Mouse (Mus musculus): ENCODE results near the gene Hunk. TPM values are rescaled to one million over a fixed set of nuclear protein-coding genes. Genes with fewer than 3 reads are reported as not detected.

The Hunk gene
- polyA plus RNA-seq, 1 experiment from 2014 or later = 7.8 TPM

DNA sequence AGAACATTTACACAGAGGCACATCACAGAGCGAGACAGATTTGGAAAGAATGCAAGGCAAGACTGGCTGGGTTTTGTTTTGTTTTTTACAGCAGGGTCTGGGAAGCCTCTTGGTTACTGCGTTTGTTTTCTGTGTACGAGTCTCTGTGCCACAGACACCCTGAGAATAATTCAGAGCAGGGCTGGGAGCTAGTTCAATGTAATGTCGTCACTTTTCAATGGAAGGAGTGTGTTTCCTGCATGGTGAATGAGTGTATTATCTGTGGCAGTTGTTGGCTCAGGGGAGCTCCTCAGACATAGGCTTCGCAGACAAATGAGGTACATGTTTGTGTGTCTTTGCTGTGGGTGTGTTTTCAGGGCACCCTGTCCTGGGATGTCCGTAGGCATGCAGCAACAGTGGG lies 115.0 kb downstream of the Hunk start:
- Histone ChIP-seq H3K27ac (0 out of 2 replicates have a peak overlapping the region, but pooled peaks have one; percentile 6), H3K4me3 (replicated peaks; ENCODE audit: low read length) (no peak overlapping the region), H3K27me3 (ENCODE audit: control insufficient read depth, insufficient read depth, low read length) (no peaks in the 10 kb centered on the region), H3K9me3 (ENCODE audit: control insufficient read depth, low read length) (no peaks in the 10 kb centered on the region), H3K4me1 (replicated peaks; ENCODE audit: control insufficient read depth, insufficient read depth, low read length) (no peaks in the 10 kb centered on the region), H3K4me2 (replicated peaks) (no peak overlapping the region), H3K36me3 (replicated peaks; ENCODE audit: control insufficient read depth, insufficient read depth) (peaks cover 22% of the 10 kb centered on the region), H3K9ac (no peak overlapping the region)
- DNase-seq (ENCODE audit: low spot score) (no peak), ATAC-seq (ENCODE audit: low FRiP score) (no peak)
- 62% methylated on average over 6 of the region's 6 CpGs for WGBS

DNA sequence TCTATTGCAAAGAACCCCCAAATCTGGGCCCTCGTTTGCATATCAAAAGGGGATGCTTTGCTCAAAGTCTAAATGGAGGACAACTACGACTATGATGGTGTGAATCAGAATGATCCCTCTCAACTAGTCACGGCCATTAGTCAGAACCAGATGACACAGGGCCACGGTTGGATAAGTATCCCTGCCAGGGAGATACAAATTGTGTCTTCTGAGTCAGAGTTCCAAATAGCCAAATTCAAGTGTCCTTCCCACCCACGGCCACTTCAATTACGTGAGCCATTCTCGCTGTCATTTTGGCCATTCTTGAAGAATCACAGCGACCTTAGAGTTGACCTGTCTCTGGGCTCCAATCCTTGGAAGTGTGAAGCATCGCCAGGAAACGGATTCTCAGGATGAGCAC lies 119.4 kb downstream of the Hunk start:
- no peaks in the 10 kb centered on the region for H3K9me3 ChIP-seq (ENCODE audit: control insufficient read depth, low read length)
- no peak overlapping the region for H3K9ac ChIP-seq
- ATAC-seq (ENCODE audit: low FRiP score) = no peak
- no peak overlapping the region for H3K27ac ChIP-seq
- DNase-seq (ENCODE audit: low spot score) = no peak
- H3K4me3 ChIP-seq (replicated peaks; ENCODE audit: low read length) = no peak overlapping the region
- H3K4me1 ChIP-seq (replicated peaks; ENCODE audit: control insufficient read depth, insufficient read depth, low read length) = no peaks in the 10 kb centered on the region
- H3K4me2 ChIP-seq (replicated peaks) = no peak overlapping the region
- 71% methylated on average over 10 of the region's 10 CpGs for whole genome bisulfite sequencing
- no peaks in the 10 kb centered on the region; the same call in 1 of the 2 replicates for H3K36me3 ChIP-seq (replicated peaks; ENCODE audit: control insufficient read depth, insufficient read depth)
- H3K27me3 ChIP-seq (ENCODE audit: control insufficient read depth, insufficient read depth, low read length) = no peaks in the 10 kb centered on the region

DNA sequence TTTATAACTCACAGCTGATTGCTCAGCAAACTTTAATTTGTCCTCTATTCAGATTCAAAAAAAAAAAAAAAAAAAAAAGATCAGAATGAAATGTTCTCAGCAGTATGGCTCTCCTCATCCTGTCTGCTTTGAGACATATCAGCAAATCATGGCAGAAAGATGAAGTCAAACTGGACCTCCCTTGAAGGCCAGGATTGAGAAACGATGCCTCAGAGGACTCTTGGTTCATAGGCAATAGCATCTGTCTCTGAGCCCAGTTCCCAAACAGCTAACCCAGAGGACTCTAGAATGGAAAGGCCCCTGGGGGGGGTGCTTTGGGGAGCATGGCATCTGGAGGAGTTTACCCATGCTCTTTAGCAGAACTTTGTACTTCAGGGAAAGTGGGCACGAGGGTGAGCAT lies 119.9 kb downstream of the Hunk start:
- H3K4me2 ChIP-seq (replicated peaks) = no peak overlapping the region
- no peaks in the 10 kb centered on the region; the same call in 1 of the 2 replicates for H3K36me3 ChIP-seq (replicated peaks; ENCODE audit: control insufficient read depth, insufficient read depth)
- H3K4me3 ChIP-seq (replicated peaks; ENCODE audit: low read length) = no peak overlapping the region
- no peaks in the 10 kb centered on the region for H3K27me3 ChIP-seq (ENCODE audit: control insufficient read depth, insufficient read depth, low read length)
- no peak for DNase-seq (ENCODE audit: low spot score)
- no peak for ATAC-seq (ENCODE audit: low FRiP score)
- H3K27ac ChIP-seq = no peak overlapping the region
- no peaks in the 10 kb centered on the region for H3K9me3 ChIP-seq (ENCODE audit: control insufficient read depth, low read length)
- H3K4me1 ChIP-seq (replicated peaks; ENCODE audit: control insufficient read depth, insufficient read depth, low read length) = no peaks in the 10 kb centered on the region
- 95% methylated on average over 2 of the region's 2 CpGs for WGBS
- H3K9ac ChIP-seq = no peak overlapping the region

DNA sequence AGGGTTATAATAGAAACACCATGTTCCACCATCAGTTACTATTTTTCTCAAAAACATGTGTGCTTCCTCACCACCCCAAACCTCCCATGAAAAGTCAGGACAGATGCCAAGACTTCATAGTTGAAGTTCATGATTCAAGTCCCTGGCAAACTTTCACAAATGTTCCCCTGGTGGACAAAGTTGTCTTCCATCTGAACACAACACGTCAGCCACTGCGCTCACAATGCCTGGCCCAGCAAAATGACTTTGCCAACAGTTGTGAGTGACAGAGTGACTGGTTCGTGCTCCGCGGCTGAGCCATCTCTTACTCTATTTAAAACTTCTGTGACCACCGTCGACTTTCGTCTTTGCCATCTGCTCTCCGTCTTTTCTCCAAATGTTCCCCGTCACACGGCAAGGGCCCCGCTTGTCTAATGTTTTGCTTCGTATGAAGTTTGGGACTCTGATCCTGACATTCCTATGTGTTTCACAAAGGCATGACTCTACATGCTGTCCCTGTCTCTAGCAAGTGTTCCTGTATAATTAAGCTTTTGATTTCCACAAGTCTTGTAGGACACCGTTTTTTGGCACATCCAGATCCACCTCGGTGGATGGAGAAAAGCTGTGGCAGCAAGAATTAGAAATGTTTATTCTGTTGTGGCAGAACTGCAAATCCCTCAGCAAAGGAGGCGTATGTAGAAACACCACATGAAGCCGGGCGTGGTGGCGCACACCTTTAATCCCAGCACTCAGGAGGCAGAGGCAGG lies 125.9 kb downstream of the Hunk start:
- no peak for ATAC-seq (ENCODE audit: low FRiP score)
- Histone ChIP-seq H3K4me1 (replicated peaks; ENCODE audit: control insufficient read depth, insufficient read depth, low read length) (no peaks in the 10 kb centered on the region), H3K9ac (no peak overlapping the region), H3K4me3 (replicated peaks; ENCODE audit: low read length) (no peak overlapping the region), H3K36me3 (replicated peaks; ENCODE audit: control insufficient read depth, insufficient read depth) (no peaks in the 10 kb centered on the region), H3K9me3 (ENCODE audit: control insufficient read depth, low read length) (no peaks in the 10 kb centered on the region), H3K27ac (no peak overlapping the region), H3K27me3 (ENCODE audit: control insufficient read depth, insufficient read depth, low read length) (no peaks in the 10 kb centered on the region), H3K4me2 (replicated peaks) (no peak overlapping the region)
- 93% methylated on average over 19 of the region's 19 CpGs for WGBS
- DNase-seq (ENCODE audit: low spot score) = no peak

DNA sequence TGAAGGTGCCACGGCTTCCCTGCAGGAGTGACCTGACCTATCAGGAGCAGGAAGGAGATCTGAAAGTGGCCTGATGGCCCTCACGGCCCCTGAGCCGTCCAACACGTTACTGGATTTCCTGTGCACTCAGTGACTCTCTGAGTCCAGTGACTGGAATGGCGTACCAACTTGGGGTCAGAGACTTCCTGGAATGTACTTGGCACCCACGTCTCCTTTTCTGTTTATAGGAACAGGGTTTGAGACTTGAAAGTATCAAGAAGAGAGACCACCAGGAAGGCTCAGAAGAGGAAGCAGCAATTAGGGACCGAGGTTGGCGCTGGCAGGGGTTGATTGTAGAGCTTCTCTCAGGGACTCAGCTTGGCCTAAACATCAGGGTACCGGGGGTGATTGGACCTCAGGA lies 131.2 kb downstream of the Hunk start:
- Histone ChIP-seq H3K4me3 (replicated peaks; ENCODE audit: low read length) (no peak overlapping the region), H3K9me3 (ENCODE audit: control insufficient read depth, low read length) (no peaks in the 10 kb centered on the region), H3K27me3 (ENCODE audit: control insufficient read depth, insufficient read depth, low read length) (no peaks in the 10 kb centered on the region), H3K4me1 (replicated peaks; ENCODE audit: control insufficient read depth, insufficient read depth, low read length) (peaks cover 20% of the 10 kb centered on the region), H3K36me3 (replicated peaks; ENCODE audit: control insufficient read depth, insufficient read depth) (no peaks in the 10 kb centered on the region), H3K9ac (no peak overlapping the region), H3K27ac (no peak overlapping the region), H3K4me2 (replicated peaks) (no peak overlapping the region)
- DNase-seq (ENCODE audit: low spot score) (no peak), ATAC-seq (ENCODE audit: low FRiP score) (no peak)
- 80% methylated on average over 9 of the region's 9 CpGs for WGBS

DNA sequence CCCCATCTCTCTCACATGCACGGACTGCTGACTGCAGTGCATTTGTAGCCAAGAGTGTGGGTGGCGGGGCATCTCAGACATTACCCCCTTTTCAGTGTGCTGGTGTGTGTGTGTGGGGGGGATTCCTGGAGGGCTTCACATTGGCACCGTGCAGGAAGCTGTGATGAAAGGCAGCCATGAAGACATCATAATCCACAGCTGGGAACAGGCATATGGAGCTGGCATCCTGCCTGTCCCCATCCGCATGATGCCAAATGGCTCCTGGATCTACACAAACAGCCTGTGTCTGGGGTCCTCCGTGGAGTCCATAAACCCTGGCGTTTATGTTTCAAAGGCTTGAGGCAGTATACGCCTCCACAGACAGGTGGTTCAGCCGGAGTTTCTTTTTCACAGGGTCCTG lies 132.4 kb downstream of the Hunk start:
- peak; percentile 41 for ATAC-seq (ENCODE audit: low FRiP score)
- Histone ChIP-seq H3K27ac (no peak overlapping the region), H3K36me3 (replicated peaks; ENCODE audit: control insufficient read depth, insufficient read depth) (no peaks in the 10 kb centered on the region), H3K27me3 (ENCODE audit: control insufficient read depth, insufficient read depth, low read length) (no peaks in the 10 kb centered on the region), H3K4me1 (replicated peaks; ENCODE audit: control insufficient read depth, insufficient read depth, low read length) (peaks cover 21% of the 10 kb centered on the region), H3K4me3 (replicated peaks; ENCODE audit: low read length) (no peak overlapping the region), H3K4me2 (replicated peaks) (no peak overlapping the region), H3K9me3 (ENCODE audit: control insufficient read depth, low read length) (no peaks in the 10 kb centered on the region), H3K9ac (no peak overlapping the region)
- WGBS = 56% methylated on average over 8 of the region's 8 CpGs
- peak; percentile 61 for DNase-seq (ENCODE audit: low spot score)

DNA sequence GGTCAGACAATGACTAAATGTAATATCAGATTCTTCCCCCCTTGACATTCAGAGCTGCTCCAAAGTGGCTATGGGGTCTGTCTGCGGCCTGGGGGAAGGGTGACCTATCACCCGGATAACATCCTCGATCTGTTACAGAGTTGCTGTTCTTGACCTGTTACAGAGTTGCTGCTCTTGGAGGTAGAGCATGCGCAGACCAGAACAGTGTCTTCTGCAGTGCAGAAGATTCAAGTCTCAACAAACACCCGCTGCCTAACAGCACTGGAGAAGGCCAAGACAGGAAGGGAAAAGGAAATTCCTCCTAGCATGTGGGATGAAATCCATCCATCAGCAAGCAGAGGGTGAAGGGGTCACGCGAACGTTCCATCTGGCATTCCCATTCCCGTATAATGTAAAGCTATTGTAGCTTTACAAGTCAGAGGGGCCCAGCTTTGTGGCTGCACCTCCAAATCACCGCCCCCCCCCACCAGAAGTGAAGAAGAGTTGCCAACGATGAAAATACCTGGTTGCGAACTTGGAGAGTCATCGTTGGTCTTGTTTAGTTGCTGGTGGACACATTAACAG lies 133.0 kb downstream of the Hunk start:
- H3K27me3 ChIP-seq (ENCODE audit: control insufficient read depth, insufficient read depth, low read length) = no peaks in the 10 kb centered on the region
- no peak overlapping the region for H3K4me2 ChIP-seq (replicated peaks)
- no peaks in the 10 kb centered on the region for H3K9me3 ChIP-seq (ENCODE audit: control insufficient read depth, low read length)
- ATAC-seq (ENCODE audit: low FRiP score) (no peak), DNase-seq (ENCODE audit: low spot score) (no peak)
- no peaks in the 10 kb centered on the region for H3K36me3 ChIP-seq (replicated peaks; ENCODE audit: control insufficient read depth, insufficient read depth)
- H3K27ac ChIP-seq = no peak overlapping the region
- H3K4me1 ChIP-seq (replicated peaks; ENCODE audit: control insufficient read depth, insufficient read depth, low read length) = peaks cover 21% of the 10 kb centered on the region
- 78% methylated on average over 13 of the region's 13 CpGs for WGBS
- no peak overlapping the region for H3K4me3 ChIP-seq (replicated peaks; ENCODE audit: low read length)
- no peak overlapping the region for H3K9ac ChIP-seq

DNA sequence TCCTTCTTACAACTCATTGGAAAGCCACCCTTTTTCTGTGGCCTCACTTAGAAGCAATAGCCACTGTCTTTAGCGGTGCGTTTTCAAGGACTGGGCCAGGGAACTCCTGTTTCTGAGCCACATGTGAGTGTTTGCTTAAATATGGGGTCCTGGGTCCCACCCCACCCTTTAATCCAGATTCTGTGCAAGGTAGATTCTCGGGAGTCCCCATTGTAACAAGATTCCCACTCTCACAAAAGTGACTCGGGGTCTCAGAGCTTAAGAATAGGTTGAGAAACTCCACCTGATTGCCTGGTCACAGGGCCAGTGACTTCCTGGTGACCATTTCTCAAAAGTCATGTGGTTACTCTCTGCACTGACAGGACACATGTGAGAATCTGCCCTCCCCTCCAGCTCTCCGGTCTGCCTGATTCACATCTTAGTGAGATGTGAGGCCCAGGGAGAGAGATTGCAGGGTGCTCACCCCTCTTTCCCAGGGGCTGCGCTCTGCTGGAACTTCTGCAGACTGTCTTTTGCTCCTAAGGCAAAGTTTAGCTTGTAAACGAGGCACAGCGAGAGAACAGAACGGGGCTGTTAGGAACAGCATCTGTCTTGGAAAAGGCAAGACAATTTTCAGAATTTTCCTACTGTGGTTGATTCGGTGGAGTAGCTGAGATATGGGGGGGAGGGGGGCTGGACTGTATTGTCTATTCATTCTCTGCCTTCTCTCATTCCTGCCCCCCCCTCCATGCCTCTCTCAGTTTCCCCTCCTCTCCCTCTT lies 135.6 kb downstream of the Hunk start:
- ATAC-seq (ENCODE audit: low FRiP score) (peak; percentile 25; the same call in 1 of the 2 replicates), DNase-seq (ENCODE audit: low spot score) (peak; percentile 34)
- H3K4me1 ChIP-seq (replicated peaks; ENCODE audit: control insufficient read depth, insufficient read depth, low read length) = peaks cover 21% of the 10 kb centered on the region
- H3K27me3 ChIP-seq (ENCODE audit: control insufficient read depth, insufficient read depth, low read length) = no peaks in the 10 kb centered on the region
- no peaks in the 10 kb centered on the region for H3K36me3 ChIP-seq (replicated peaks; ENCODE audit: control insufficient read depth, insufficient read depth)
- WGBS = 6% methylated on average over 10 of the region's 10 CpGs
- no peaks in the 10 kb centered on the region for H3K9me3 ChIP-seq (ENCODE audit: control insufficient read depth, low read length)
- no peak overlapping the region for H3K4me3 ChIP-seq (replicated peaks; ENCODE audit: low read length)
- peak overlapping the region; percentile 3; the same call in 1 of the 2 replicates for H3K9ac ChIP-seq
- H3K27ac ChIP-seq = peak overlapping the region; percentile 64
- peak overlapping the region; percentile 22; the same call in 1 of the 2 replicates for H3K4me2 ChIP-seq (replicated peaks)

DNA sequence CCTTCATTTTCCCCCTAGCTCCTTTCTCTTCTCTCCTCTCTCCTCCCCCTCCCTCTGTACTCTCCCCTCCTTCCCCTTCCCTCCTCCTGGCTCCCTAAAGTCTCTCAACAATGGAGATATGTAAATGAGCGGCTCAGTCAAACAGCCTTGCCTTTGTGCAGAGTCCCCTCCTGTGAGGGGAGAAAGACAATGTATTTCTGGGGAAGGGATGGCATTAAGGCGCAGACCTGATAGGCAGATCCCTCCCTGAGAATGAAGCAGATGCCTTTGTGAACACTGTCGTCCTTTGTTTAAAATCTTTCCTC lies 136.1 kb downstream of the Hunk start:
- ATAC-seq (ENCODE audit: low FRiP score) (peak; percentile 81), DNase-seq (ENCODE audit: low spot score) (peak; percentile 64)
- H3K9ac ChIP-seq = peak overlapping the region; percentile 3; the same call in 1 of the 2 replicates
- no peak overlapping the region for H3K4me3 ChIP-seq (replicated peaks; ENCODE audit: low read length)
- peak overlapping the region; percentile 64 for H3K27ac ChIP-seq
- no peaks in the 10 kb centered on the region for H3K36me3 ChIP-seq (replicated peaks; ENCODE audit: control insufficient read depth, insufficient read depth)
- no peaks in the 10 kb centered on the region for H3K9me3 ChIP-seq (ENCODE audit: control insufficient read depth, low read length)
- 3% methylated on average over 3 of the region's 3 CpGs for WGBS
- no peaks in the 10 kb centered on the region for H3K27me3 ChIP-seq (ENCODE audit: control insufficient read depth, insufficient read depth, low read length)
- H3K4me1 ChIP-seq (replicated peaks; ENCODE audit: control insufficient read depth, insufficient read depth, low read length) = peaks cover 21% of the 10 kb centered on the region
- H3K4me2 ChIP-seq (replicated peaks) = peak overlapping the region; percentile 22; the same call in 1 of the 2 replicates

All from hindbrain, embryonic 14.5 days (tissue).